Mouse (Mus musculus) limb, embryonic 14.5 days (tissue): ENCODE measurements around the gene Ap5b1. TPM values are rescaled to one million over a fixed set of nuclear protein-coding genes. Genes with fewer than 3 reads are reported as not detected.

ENCODE experiments used
- ATAC-seq: fragments of 200-750 bp; cut with Nextera tagmentation; 2 replicates; pipeline ENCODE4 v1.8.0; 2017; ENCODE audit warnings: low read depth, moderate number of reproducible peaks, moderate TSS enrichment; ENCODE audit not compliant: low FRiP score
- DNase-seq: peaks from one replicate; pipeline ENCODE4 v3.0.0-alpha.2; 2015; ENCODE audit warnings: low spot score
- H3K27ac ChIP-seq: fragments of 300-500 bp; sonication (generic); replicated peaks from 2 replicates; pipeline ENCODE4 v1.5.1; 2014; ENCODE audit warnings: low read depth, mild to moderate bottlenecking, low read length, moderate library complexity, mixed read lengths
- H3K27me3 ChIP-seq: fragments of 300-500 bp; sonication (generic); 2 replicates; pipeline ENCODE4 v1.6.1; 2014; ENCODE audit warnings: low read length, mixed read lengths; ENCODE audit not compliant: control insufficient read depth, insufficient read depth
- H3K36me3 ChIP-seq: fragments of 300-500 bp; sonication (generic); 2 replicates; pipeline ENCODE4 v1.6.1; 2014; ENCODE audit warnings: mild to moderate bottlenecking, low read length, moderate library complexity, mixed read lengths; ENCODE audit not compliant: control insufficient read depth, insufficient read depth
- H3K4me1 ChIP-seq: fragments of 300-500 bp; sonication (generic); 2 replicates; pipeline ENCODE4 v1.6.1; 2014; ENCODE audit warnings: antibody characterized with exemption, low read length, mixed read lengths; ENCODE audit not compliant: control insufficient read depth, insufficient read depth
- H3K4me2 ChIP-seq: fragments of 300-500 bp; sonication (generic); replicated peaks from 2 replicates; pipeline ENCODE4 v1.6.1; 2014; ENCODE audit warnings: low read depth, mild to moderate bottlenecking, low read length, moderate library complexity; ENCODE audit not compliant: severe bottlenecking
- H3K4me3 ChIP-seq: fragments of 300-500 bp; sonication (generic); replicated peaks from 2 replicates; pipeline ENCODE4 v1.5.1; 2014; ENCODE audit warnings: low read length
- H3K9ac ChIP-seq: fragments of 300-500 bp; sonication (generic); 2 replicates; pipeline ENCODE4 v1.6.1; 2014; ENCODE audit warnings: mild to moderate bottlenecking, low read depth, low read length, moderate library complexity; ENCODE audit not compliant: severe bottlenecking
- H3K9me3 ChIP-seq: fragments of 300-500 bp; sonication (generic); 2 replicates; pipeline ENCODE4 v1.6.1; 2016; ENCODE audit warnings: low read length; ENCODE audit not compliant: control insufficient read depth
- POLR2A ChIP-seq: fragments of 200-500 bp; IDR thresholded peaks from 2 replicates; pipeline ENCODE4 v1.8.0; 2012; ENCODE audit warnings: inconsistent platforms, mild to moderate bottlenecking, moderate library complexity, borderline replicate concordance; ENCODE audit not compliant: insufficient read depth, insufficient read length; ENCODE audit errors: extremely low read depth
- WGBS: fragments of 180-500 bp; shearing (Covaris S2); extraction: QIAGEN DNeasy Blood & Tissue Kit; methylation state at CpG from one replicate; pipeline ENCODE4 v1.1.7; 2014; 5-methylcytosine and 5-hydroxymethylcytosine counted together
- polyA plus RNA-seq, 2 experiments: library from polyadenylated mRNA; depleted of rRNA in 1 of 2; stranded (reverse) in 1 of 2; unstranded in 1 of 2; fragments of >200 nt; fragmentation: Nextera tagmentation in 1 of 2; extraction: Ambion mirVana in 1 of 2; gene quantifications; 2 replicates each; pipeline versions ENCODE4 v1.2.1 to v1.2.3; 2012 to 2014

Gene Ap5b1
- polyA plus RNA-seq, 2 experiments: 2.6 to 3.1 TPM

DNA sequence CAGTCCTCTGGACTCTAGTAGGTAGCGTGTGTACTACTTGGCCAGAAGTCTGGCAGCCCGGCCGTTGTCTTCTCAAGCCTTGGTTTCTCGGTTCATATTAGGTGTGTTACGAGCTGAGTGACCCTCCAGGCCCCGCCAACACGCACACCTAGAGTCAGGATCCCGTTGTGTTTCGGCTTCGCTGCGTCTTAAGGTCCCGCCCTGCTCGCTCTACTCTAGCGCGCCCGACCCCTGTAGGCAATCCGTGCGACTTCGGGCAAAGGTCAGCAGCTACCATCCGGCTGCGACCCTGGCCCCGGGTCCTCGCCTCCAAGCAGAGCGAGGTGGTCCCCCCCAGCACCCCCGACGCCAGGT, 668 bp upstream of the Ap5b1 start:
- Histone ChIP-seq H3K36me3 (peaks cover 10% of the 10 kb centered on the region; the same call in 1 of the 2 replicates), H3K4me3 (peak overlapping the region; percentile 75), H3K9ac (peak overlapping the region; percentile 66), H3K4me2 (peak overlapping the region; percentile 96), H3K27me3 (peaks cover 8% of the 10 kb centered on the region), H3K9me3 (no peaks in the 10 kb centered on the region), H3K4me1 (peaks cover 12% of the 10 kb centered on the region), H3K27ac (0 out of 2 replicates have a peak overlapping the region, but pooled peaks have one; percentile 65)
- TF ChIP-seq POLR2A: no peak
- WGBS: 2% methylated on average over 26 of the region's 26 CpGs
- no peak for DNase-seq
- ATAC-seq: peak; percentile 12

DNA sequence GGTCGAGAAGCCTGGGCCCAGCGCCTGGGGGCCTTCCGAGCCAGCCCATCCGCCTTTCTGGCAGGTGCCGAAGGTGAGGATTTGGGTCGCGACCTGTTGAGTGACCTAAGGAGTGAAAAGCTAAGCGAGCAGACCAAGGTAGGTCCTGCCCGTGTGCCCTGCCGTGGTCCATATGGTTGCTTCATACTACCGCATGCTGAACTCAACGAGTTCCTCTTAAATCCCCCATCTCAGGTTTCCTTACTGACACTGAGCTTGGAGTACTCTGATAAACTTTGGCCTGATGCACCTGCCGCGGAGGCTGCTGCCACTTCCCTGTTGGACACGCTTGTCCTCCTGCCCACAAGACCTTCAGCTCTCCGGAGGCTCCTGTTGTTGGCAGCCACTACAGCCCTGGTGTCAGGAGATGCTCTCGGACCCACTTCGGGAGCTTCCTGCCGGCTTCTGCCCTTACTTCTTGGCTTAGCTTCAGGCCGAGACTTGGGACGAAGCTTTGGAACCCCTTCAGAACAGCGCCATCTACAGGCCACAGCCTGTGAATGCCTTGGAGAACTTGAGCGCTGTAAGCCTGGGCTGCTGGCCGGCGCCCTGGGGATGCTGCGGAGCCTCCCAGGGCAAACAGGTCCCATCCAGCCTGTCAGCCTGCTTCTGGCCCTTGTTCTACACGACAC, 780 bp downstream of the Ap5b1 start:
- Histone ChIP-seq H3K27ac (no peak overlapping the region), H3K9me3 (no peaks in the 10 kb centered on the region), H3K27me3 (no peaks in the 10 kb centered on the region), H3K4me2 (peak overlapping the region; percentile 96), H3K4me1 (peaks cover 12% of the 10 kb centered on the region), H3K9ac (peak overlapping the region; percentile 66), H3K36me3 (peaks cover 10% of the 10 kb centered on the region; the same call in 1 of the 2 replicates), H3K4me3 (peak overlapping the region; percentile 75)
- 8% methylated on average over 26 of the region's 27 CpGs for WGBS
- no peak for TF ChIP-seq POLR2A
- DNase-seq (peak; percentile 83), ATAC-seq (no peak)

DNA sequence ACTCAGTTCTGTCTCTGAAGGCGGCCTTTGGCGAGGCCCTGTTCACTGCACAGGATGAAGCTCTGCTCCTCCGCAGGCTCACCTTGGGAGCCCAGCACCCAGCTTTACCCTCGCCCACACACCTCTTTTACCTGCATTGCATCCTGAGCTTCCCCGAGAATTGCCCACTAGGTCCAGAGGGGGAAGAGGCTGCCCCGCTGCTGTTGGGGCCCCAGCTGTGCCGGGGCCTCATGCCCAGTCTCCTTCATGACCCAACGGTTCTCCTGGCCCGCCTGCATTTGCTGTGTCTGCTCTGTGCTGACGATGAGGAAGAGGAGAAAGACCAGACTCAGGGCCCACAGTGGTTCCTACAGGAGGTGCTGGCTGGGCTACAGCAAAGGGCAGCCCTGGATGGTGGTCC, 1.7 kb downstream of the Ap5b1 start:
- H3K4me2 ChIP-seq: no peak overlapping the region
- 89% methylated on average over 10 of the region's 10 CpGs for WGBS
- no peak overlapping the region for H3K4me3 ChIP-seq
- DNase-seq (no peak), ATAC-seq (no peak)
- no peaks in the 10 kb centered on the region for H3K9me3 ChIP-seq
- no peak overlapping the region for H3K27ac ChIP-seq
- peaks cover 10% of the 10 kb centered on the region; the same call in 1 of the 2 replicates for H3K36me3 ChIP-seq
- no peak for TF ChIP-seq POLR2A
- no peaks in the 10 kb centered on the region for H3K27me3 ChIP-seq
- H3K4me1 ChIP-seq: peaks cover 12% of the 10 kb centered on the region
- no peak overlapping the region for H3K9ac ChIP-seq

DNA sequence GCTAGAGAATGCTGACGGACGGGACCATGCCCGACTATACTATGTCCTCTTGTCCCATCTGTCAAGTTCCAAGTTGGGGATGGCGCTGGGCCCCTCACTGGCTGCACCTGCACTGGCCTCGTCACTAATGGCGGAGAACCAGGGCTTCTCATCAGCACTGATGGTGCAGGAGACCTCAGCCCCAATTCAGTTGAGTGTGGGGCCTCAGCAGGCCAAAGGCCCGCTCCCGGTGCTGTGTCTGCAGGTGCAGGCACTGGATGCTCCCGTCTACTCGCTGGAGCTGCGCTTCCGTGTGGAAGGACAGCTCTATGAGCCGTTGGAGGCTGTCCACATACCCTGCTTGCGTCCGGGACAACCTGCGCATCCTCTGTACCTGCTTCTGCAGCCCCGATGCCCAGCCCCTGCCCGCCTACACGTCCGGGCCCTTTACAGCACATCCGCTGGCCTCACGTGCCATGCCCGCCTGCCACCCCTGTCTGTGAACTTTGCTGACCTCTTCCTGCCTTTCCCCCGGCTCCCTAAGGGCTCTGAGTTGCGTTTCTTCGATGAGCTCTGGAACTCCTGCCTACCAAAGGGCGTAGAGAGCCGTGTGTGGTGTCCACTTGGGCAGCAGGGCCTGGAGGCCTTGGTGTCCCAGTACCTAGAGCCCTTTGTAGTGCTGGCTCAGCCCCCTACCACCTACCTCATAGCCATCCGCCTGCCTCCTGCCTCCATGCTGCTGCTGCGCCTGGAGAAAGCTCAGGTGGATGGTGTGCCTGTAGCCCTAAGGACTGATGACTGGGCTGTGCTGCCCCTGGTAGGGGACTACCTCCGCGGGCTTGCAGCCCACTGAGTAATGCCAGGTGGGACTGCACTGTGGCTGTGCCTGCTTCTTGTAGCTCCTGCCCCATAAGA, 2.8 kb downstream of the Ap5b1 start:
- Histone ChIP-seq H3K36me3 (peaks cover 10% of the 10 kb centered on the region; the same call in 1 of the 2 replicates), H3K4me2 (no peak overlapping the region), H3K9me3 (no peaks in the 10 kb centered on the region), H3K27ac (no peak overlapping the region), H3K9ac (no peak overlapping the region), H3K4me1 (peaks cover 12% of the 10 kb centered on the region), H3K27me3 (no peaks in the 10 kb centered on the region), H3K4me3 (no peak overlapping the region)
- 89% methylated on average over 32 of the region's 32 CpGs for WGBS
- no peak for DNase-seq
- TF ChIP-seq POLR2A: no peak
- ATAC-seq: no peak

DNA sequence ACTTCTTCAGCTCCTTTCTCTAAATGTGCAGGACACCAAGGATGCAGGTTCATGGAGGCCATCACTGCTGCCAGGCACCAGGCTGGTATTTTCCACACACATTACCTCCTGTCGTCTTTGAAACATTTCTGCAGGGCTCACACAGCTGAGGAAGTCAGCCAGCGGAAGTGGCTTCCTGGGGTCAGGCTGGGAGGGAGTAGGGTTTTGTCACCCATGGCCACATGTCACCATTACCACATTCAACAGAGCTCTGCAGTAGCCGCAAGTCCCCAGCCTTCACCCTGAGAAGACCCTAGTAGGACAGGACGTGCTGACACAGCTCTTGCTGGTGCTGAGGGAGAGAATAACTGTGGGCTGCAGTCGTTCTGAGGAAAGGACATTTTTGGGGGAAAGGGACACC, 4.0 kb downstream of the Ap5b1 start:
- 74% methylated on average over 5 of the region's 5 CpGs for WGBS
- Histone ChIP-seq H3K9me3 (no peaks in the 10 kb centered on the region), H3K9ac (no peak overlapping the region), H3K4me2 (no peak overlapping the region), H3K27me3 (no peaks in the 10 kb centered on the region), H3K27ac (no peak overlapping the region), H3K36me3 (peaks cover 10% of the 10 kb centered on the region; the same call in 1 of the 2 replicates), H3K4me1 (peaks cover 12% of the 10 kb centered on the region), H3K4me3 (no peak overlapping the region)
- no peak for DNase-seq
- TF ChIP-seq POLR2A: no peak
- ATAC-seq: no peak
